Mouse (Mus musculus) adrenal gland, postnatal 4 days (tissue): ENCODE measurements around the gene Fbln7. TPM values are rescaled to one million over a fixed set of nuclear protein-coding genes. Genes with fewer than 3 reads are reported as not detected.

Experiments used
- DNase-seq, 2 experiments: peaks; one replicate each; pipeline ENCODE4 v3.0.0; 2021 to 2022; ENCODE audit warnings: low spot score in 2 of 2, mixed read lengths in 2 of 2
- total RNA-seq, 2 experiments: library from RNA; stranded (reverse); gene quantifications; 2 replicates each; pipeline ENCODE4 v1.2.3; 2021

The Fbln7 gene
- total RNA-seq, 2 experiments from 2014 or later: 5.3 to 6.0 TPM

- DNase-seq: no peak
Measured at GRCm38 (mm10) chr2:128871656-128872055, 8.9 kb downstream of the Fbln7 start.

- no peak for DNase-seq
Measured at GRCm38 (mm10) chr2:128872256-128872655, 9.5 kb downstream of the Fbln7 start.

GRCm38 (mm10) chr2:128875526-128875925 is 12.7 kb downstream of the Fbln7 start:
- DNase-seq: no peak

- DNase-seq: no peak
Measured at GRCm38 (mm10) chr2:128881236-128881635, 18.5 kb downstream of the Fbln7 start.

- no peak for DNase-seq
Measured at GRCm38 (mm10) chr2:128885225-128885811, 22.5 kb downstream of the Fbln7 start.

- no peak for DNase-seq
Measured at GRCm38 (mm10) chr2:128887866-128888550, 25.2 kb downstream of the Fbln7 start.

GRCm38 (mm10) chr2:128890661-128891335 is 28.0 kb downstream of the Fbln7 start:
- DNase-seq: no peak

- no peak for DNase-seq
Measured at GRCm38 (mm10) chr2:128892180-128892721, 29.5 kb downstream of the Fbln7 start.

- no peak for DNase-seq
Measured at GRCm38 (mm10) chr2:128902843-128903242, 40.1 kb downstream of the Fbln7 start.

- DNase-seq: no peak
Measured at GRCm38 (mm10) chr2:128903661-128904060, 40.9 kb downstream of the Fbln7 start.

GRCm38 (mm10) chr2:128914978-128915377 is 52.2 kb downstream of the Fbln7 start:
- DNase-seq: no peak

- no peak for DNase-seq
Measured at GRCm38 (mm10) chr2:128916528-128916927, 53.7 kb downstream of the Fbln7 start.

GRCm38 (mm10) chr2:128924799-128925198 is 62.0 kb downstream of the Fbln7 start:
- no peak for DNase-seq

- DNase-seq: no peak
Measured at GRCm38 (mm10) chr2:128928446-128928845, 65.7 kb downstream of the Fbln7 start.

GRCm38 (mm10) chr2:128930704-128931103 is 67.9 kb downstream of the Fbln7 start:
- DNase-seq: no peak

GRCm38 (mm10) chr2:128936256-128936655 is 73.5 kb downstream of the Fbln7 start:
- DNase-seq: no peak

- peak; percentile 93 to 96 for DNase-seq
Measured at GRCm38 (mm10) chr2:128943538-128944528, 81.1 kb downstream of the Fbln7 start, which contains the start of gene Zc3h8. Gene Zc3h8, minus strand, starts transcription at chr2:128944077.
